Mouse (Mus musculus): ENCODE measurements around the gene Gm29866. TPM values are rescaled to one million over a fixed set of nuclear protein-coding genes. Genes with fewer than 3 reads are reported as not detected.
"Not testable (repeated sequence)": the region's sequence is repeated elsewhere in the genome, so short reads cannot be mapped to it uniquely, and the experiment has no call there.

The Gm29866 gene
- not detected for total RNA-seq (2021)

GRCm38 (mm10) chrY:20993557-20993956 is at the start of gene Gm29866:
Gene Gm29866 (minus strand): TSS chrY:20993657.
- not testable (repeated sequence) for DNase-seq (ENCODE audit: extremely low spot score in 1 of 2, low spot score in 1 of 2)

Other genes starting within 250 kb of the Gm29866 start
- not detected for gene Gm20909, start 170.9 kb upstream of the Gm29866 start, total RNA-seq (2021)
- not detected for gene Gm20865, start 247.9 kb upstream of the Gm29866 start, total RNA-seq (2021)

All from layer of hippocampus, postnatal 25 days (tissue).